Mouse (Mus musculus) limb, embryonic 13.5 days (tissue): ENCODE data around the gene Slc44a5. TPM values are rescaled to one million over a fixed set of nuclear protein-coding genes. Genes with fewer than 3 reads are reported as not detected.

Experiments used
- ATAC-seq: fragments of 200-750 bp; cut with Nextera tagmentation; 2 replicates; pipeline ENCODE4 v1.8.0; 2017; ENCODE audit warnings: low read depth, moderate number of reproducible peaks, moderate TSS enrichment; ENCODE audit not compliant: low FRiP score
- H3K27ac ChIP-seq: fragments of 300-500 bp; sonication (generic); 2 replicates; pipeline ENCODE4 v1.5.1; 2015; ENCODE audit warnings: inconsistent platforms, mild to moderate bottlenecking, moderate library complexity
- H3K27me3 ChIP-seq: fragments of 300-500 bp; sonication (generic); 2 replicates; pipeline ENCODE4 v1.6.1; 2015; ENCODE audit warnings: mild to moderate bottlenecking, inconsistent platforms
- H3K36me3 ChIP-seq: fragments of 300-500 bp; sonication (generic); 2 replicates; pipeline ENCODE4 v1.6.1; 2015; ENCODE audit warnings: inconsistent platforms, mild to moderate bottlenecking, moderate library complexity
- H3K4me1 ChIP-seq: fragments of 300-500 bp; sonication (generic); 2 replicates; pipeline ENCODE4 v1.6.1; 2015; ENCODE audit warnings: inconsistent platforms
- H3K4me2 ChIP-seq: fragments of 300-500 bp; sonication (generic); replicated peaks from 2 replicates; pipeline ENCODE4 v1.6.1; 2015; ENCODE audit warnings: inconsistent platforms, mild to moderate bottlenecking, moderate library complexity
- H3K4me3 ChIP-seq: fragments of 300-500 bp; sonication (generic); 2 replicates; pipeline ENCODE4 v1.5.1; 2015; ENCODE audit warnings: moderate library complexity, mild to moderate bottlenecking, inconsistent platforms
- H3K9ac ChIP-seq: fragments of 300-500 bp; sonication (generic); 2 replicates; pipeline ENCODE4 v1.6.1; 2015; ENCODE audit warnings: mild to moderate bottlenecking, inconsistent platforms
- H3K9me3 ChIP-seq: fragments of 300-500 bp; sonication (generic); 2 replicates; pipeline ENCODE4 v1.6.1; 2016; ENCODE audit warnings: inconsistent platforms
- WGBS: fragments of 180-500 bp; shearing (Covaris S2); methylation state at CpG from one replicate; pipeline ENCODE4 v1.1.7; 2015; 5-methylcytosine and 5-hydroxymethylcytosine counted together
- polyA plus RNA-seq: library from polyadenylated mRNA; unstranded; fragments of >200 nt; fragmentation: Nextera tagmentation; extraction: Ambion mirVana; gene quantifications from 2 replicates; pipeline ENCODE4 v1.2.1, GENCODE M21; 2015

Gene Slc44a5
- polyA plus RNA-seq, 1 experiment from 2014 or later: 1.0 TPM

GRCm38 (mm10) chr3:154115478-154115877, 142.2 kb downstream of the Slc44a5 start:
- no peak overlapping the region for H3K4me3 ChIP-seq
- ATAC-seq: no peak
- no peaks in the 10 kb centered on the region for H3K36me3 ChIP-seq
- H3K9me3 ChIP-seq: no peaks in the 10 kb centered on the region
- H3K9ac ChIP-seq: no peak overlapping the region
- no peak overlapping the region for H3K27ac ChIP-seq
- no peaks in the 10 kb centered on the region for H3K27me3 ChIP-seq
- H3K4me2 ChIP-seq: no peak overlapping the region
- WGBS: 85% methylated on average over 4 of the region's 4 CpGs
- peaks cover 17% of the 10 kb centered on the region; the same call in 1 of the 2 replicates for H3K4me1 ChIP-seq

DNA sequence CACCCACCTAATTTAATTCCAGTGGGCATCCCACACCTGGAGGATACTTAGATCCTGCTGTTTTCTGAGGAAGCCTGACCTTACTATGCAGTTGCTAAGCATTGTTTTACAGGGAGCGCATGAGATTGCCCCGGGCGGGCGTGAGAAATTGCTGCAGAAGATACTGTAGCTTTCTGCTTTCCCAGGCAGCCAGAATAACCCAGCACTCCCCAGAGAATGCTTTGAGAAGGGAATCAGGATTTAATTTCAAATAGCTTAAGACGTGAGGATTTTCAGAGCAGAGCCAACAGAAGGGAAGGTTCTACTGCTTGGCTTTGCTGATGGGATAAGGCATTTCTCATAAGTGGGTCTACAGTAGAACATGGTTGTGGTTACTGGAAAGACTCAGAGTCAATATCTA, 142.8 kb downstream of the Slc44a5 start:
- ATAC-seq: no peak
- Histone ChIP-seq H3K4me2 (no peak overlapping the region), H3K4me1 (peaks cover 16% of the 10 kb centered on the region; the same call in 1 of the 2 replicates), H3K27me3 (no peaks in the 10 kb centered on the region), H3K9ac (no peak overlapping the region), H3K36me3 (no peaks in the 10 kb centered on the region), H3K27ac (no peak overlapping the region), H3K9me3 (no peaks in the 10 kb centered on the region), H3K4me3 (no peak overlapping the region)
- 73% methylated on average over 5 of the region's 5 CpGs for whole genome bisulfite sequencing

DNA sequence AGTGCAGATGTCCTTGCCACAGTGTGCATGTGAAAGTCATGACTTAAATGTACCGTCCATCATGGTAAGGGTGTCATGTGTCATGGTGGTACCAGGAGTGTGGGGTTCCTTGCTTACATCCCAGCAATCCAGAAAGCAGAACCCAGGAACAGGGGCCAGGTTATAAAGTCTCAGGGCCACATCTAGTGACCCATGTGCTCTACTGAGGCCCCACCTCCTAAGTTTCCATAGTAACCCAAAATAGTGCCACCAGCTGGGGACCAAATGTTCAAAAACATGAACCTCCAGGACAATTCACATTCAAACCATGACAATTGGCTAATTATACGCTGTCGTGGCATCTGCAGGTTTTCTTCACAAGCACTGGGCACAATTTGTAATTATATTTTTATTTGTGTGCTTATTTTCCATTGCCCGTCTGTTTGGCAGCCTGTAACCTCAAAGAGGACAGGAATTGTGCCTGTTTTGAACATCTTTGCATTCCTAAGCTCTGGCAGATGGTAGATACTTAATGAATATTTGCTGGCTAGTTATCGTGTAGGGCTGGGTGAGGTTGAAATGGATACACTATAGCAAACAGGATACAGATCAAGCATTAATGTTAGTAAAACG, 145.9 kb downstream of the Slc44a5 start:
- H3K4me2 ChIP-seq: no peak overlapping the region
- WGBS: 56% methylated on average over 6 of the region's 6 CpGs
- no peak overlapping the region for H3K4me3 ChIP-seq
- H3K36me3 ChIP-seq: no peaks in the 10 kb centered on the region
- no peaks in the 10 kb centered on the region for H3K27me3 ChIP-seq
- H3K27ac ChIP-seq: no peak overlapping the region
- peaks cover 11% of the 10 kb centered on the region; the same call in 1 of the 2 replicates for H3K4me1 ChIP-seq
- no peaks in the 10 kb centered on the region for H3K9me3 ChIP-seq
- H3K9ac ChIP-seq: no peak overlapping the region
- 0 out of 2 replicates have a peak, but pooled peaks have one; percentile 12 for ATAC-seq

DNA sequence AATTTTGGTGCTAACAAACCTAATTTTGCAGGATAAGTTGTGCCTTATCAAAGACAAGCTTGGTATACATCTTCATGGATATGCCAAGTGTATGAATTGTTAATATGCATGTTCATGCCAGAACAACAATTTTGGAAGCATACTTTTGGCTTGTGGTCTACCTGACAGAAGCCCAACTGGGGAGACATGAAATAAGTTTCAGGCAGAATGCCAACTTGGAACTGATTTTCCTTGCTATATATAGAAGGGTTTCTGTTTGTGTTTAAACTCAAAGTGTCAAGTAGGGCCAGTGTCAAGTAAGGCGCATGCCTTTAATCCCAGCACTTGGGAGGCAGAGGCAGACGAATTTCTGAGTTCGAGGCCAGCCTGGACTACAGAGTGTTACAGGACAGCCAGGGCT, 149.3 kb downstream of the Slc44a5 start:
- Histone ChIP-seq H3K27me3 (no peaks in the 10 kb centered on the region), H3K9me3 (no peaks in the 10 kb centered on the region), H3K9ac (no peak overlapping the region), H3K36me3 (no peaks in the 10 kb centered on the region), H3K4me1 (peaks cover 9% of the 10 kb centered on the region; the same call in 1 of the 2 replicates), H3K27ac (no peak overlapping the region), H3K4me3 (no peak overlapping the region), H3K4me2 (no peak overlapping the region)
- WGBS: 88% methylated on average over 3 of the region's 3 CpGs
- ATAC-seq: no peak

- no peaks in the 10 kb centered on the region for H3K4me1 ChIP-seq
- no peak overlapping the region for H3K9ac ChIP-seq
- ATAC-seq: no peak
- WGBS: 86% methylated on average over 15 of the region's 15 CpGs
- H3K27ac ChIP-seq: no peak overlapping the region
- no peak overlapping the region for H3K4me2 ChIP-seq
- no peaks in the 10 kb centered on the region for H3K36me3 ChIP-seq
- no peaks in the 10 kb centered on the region for H3K9me3 ChIP-seq
- H3K4me3 ChIP-seq: no peak overlapping the region
- H3K27me3 ChIP-seq: no peaks in the 10 kb centered on the region
These were observed 151.8 kb downstream of the Slc44a5 start for GRCm38 (mm10) chr3:154124890-154125575.

- Histone ChIP-seq H3K9me3 (no peaks in the 10 kb centered on the region), H3K4me2 (no peak overlapping the region), H3K36me3 (no peaks in the 10 kb centered on the region), H3K9ac (no peak overlapping the region), H3K4me1 (no peaks in the 10 kb centered on the region), H3K4me3 (no peak overlapping the region), H3K27me3 (no peaks in the 10 kb centered on the region), H3K27ac (no peak overlapping the region)
- WGBS: 80% methylated on average over 7 of the region's 7 CpGs
- no peak for ATAC-seq
These were observed 152.6 kb downstream of the Slc44a5 start for GRCm38 (mm10) chr3:154125768-154126376.

DNA sequence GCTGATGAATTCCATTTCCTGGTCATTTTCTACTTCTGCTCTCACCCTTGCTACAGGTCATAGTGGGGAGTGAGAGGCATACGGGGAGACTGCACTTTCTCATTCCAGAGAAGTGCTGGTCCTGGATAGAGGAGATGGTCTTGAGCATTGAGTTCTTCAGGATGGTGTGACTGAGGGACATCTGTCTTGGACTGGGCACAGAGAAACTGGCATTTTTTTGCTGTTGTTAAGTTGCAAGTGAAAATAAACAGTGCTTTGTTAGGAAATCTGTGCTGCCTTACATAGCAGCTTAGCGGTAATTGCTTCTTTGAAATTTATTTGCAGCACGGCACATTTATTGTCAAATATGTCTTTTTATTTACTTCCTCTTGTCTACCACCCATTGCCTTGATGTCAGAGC, 154.0 kb downstream of the Slc44a5 start:
- Histone ChIP-seq H3K4me3 (no peak overlapping the region), H3K9ac (no peak overlapping the region), H3K9me3 (no peaks in the 10 kb centered on the region), H3K36me3 (no peaks in the 10 kb centered on the region), H3K27ac (no peak overlapping the region), H3K27me3 (no peaks in the 10 kb centered on the region), H3K4me1 (no peaks in the 10 kb centered on the region), H3K4me2 (no peak overlapping the region)
- no peak for ATAC-seq
- 77% methylated on average over 3 of the region's 3 CpGs for WGBS

DNA sequence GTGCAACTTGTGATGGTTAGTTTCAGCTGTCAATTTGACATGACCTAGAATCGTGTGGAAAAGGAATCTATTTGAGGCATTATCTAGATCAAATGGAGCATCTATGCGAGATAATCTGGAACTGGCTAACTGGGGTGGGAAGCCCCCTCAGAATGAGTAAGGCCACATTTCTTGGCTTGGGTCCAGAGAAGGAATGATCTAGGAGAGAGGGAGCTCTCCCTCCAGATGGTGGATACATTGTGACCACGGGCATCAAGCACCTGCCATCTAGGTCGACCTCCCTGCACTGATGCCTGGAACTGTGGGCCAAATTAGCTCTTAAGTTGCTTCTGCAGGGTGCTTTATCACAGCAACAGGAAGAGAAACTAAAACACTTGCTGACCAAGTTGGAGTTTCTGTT, 155.8 kb downstream of the Slc44a5 start:
- Histone ChIP-seq H3K36me3 (no peaks in the 10 kb centered on the region), H3K27ac (no peak overlapping the region), H3K9ac (no peak overlapping the region), H3K4me1 (no peaks in the 10 kb centered on the region), H3K4me2 (no peak overlapping the region), H3K4me3 (no peak overlapping the region), H3K9me3 (no peaks in the 10 kb centered on the region), H3K27me3 (no peaks in the 10 kb centered on the region)
- no peak for ATAC-seq
- 69% methylated on average over 4 of the region's 4 CpGs for WGBS

GRCm38 (mm10) chr3:154130431-154131114, 157.3 kb downstream of the Slc44a5 start:
- H3K27ac ChIP-seq: no peak overlapping the region
- no peaks in the 10 kb centered on the region for H3K4me1 ChIP-seq
- H3K9me3 ChIP-seq: no peaks in the 10 kb centered on the region
- no peak overlapping the region for H3K9ac ChIP-seq
- H3K4me3 ChIP-seq: no peak overlapping the region
- H3K4me2 ChIP-seq: no peak overlapping the region
- H3K36me3 ChIP-seq: no peaks in the 10 kb centered on the region
- no peaks in the 10 kb centered on the region for H3K27me3 ChIP-seq
- 88% methylated on average over 6 of the region's 6 CpGs for WGBS
- ATAC-seq: no peak

DNA sequence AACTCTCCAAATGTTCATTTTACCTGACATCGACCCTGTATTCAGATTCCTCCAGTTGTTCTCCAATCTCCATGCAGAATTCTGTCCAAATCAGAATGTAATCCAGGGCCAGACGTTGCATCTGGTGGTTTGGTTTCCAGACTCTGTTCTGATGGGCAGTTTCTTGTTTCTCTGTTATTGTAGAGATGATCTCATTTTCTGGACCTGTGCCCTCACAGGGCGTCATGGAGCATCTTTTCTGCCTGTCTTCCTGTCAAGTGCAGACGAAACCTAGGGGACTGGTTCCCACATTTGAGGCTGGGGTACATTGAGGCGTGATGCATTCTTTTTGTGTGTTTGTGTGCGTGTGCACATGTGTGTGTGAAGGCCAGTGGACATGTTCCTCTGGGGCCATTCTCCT, 160.8 kb downstream of the Slc44a5 start:
- Histone ChIP-seq H3K4me3 (no peak overlapping the region), H3K4me1 (no peaks in the 10 kb centered on the region), H3K9me3 (no peaks in the 10 kb centered on the region), H3K36me3 (no peaks in the 10 kb centered on the region), H3K27ac (no peak overlapping the region), H3K4me2 (no peak overlapping the region), H3K9ac (no peak overlapping the region), H3K27me3 (no peaks in the 10 kb centered on the region)
- WGBS: 76% methylated on average over 6 of the region's 6 CpGs
- ATAC-seq: no peak

DNA sequence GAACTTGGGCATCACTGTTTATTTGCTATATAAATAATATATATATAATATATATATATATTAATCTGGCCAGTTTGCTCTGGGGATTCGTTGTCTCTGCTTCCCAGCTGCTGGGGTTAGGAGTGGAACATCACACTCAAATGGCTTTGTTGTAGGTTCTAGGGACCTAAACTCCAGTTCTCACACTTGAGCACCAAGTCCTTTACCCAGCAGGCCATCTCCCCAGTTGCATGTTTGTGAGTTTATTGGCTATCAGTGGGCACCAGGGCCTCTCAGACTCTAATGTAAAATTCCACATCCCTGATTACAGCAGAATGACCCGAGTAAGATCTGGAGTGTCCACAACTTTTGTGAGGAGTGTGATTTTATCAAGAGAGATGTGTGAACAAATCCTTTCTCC, 161.5 kb downstream of the Slc44a5 start:
- ATAC-seq: no peak
- no peak overlapping the region for H3K27ac ChIP-seq
- no peak overlapping the region for H3K4me3 ChIP-seq
- no peak overlapping the region for H3K4me2 ChIP-seq
- no peaks in the 10 kb centered on the region for H3K27me3 ChIP-seq
- H3K9me3 ChIP-seq: no peaks in the 10 kb centered on the region
- WGBS: 81% methylated on average over 2 of the region's 2 CpGs
- no peaks in the 10 kb centered on the region for H3K4me1 ChIP-seq
- H3K9ac ChIP-seq: no peak overlapping the region
- no peaks in the 10 kb centered on the region for H3K36me3 ChIP-seq

- Histone ChIP-seq H3K9ac (no peak overlapping the region), H3K4me2 (no peak overlapping the region), H3K27ac (no peak overlapping the region), H3K27me3 (no peaks in the 10 kb centered on the region), H3K4me1 (no peaks in the 10 kb centered on the region), H3K9me3 (no peaks in the 10 kb centered on the region), H3K36me3 (no peaks in the 10 kb centered on the region), H3K4me3 (no peak overlapping the region)
- 80% methylated on average over 3 of the region's 3 CpGs for WGBS
- ATAC-seq: no peak
These were observed 163.3 kb downstream of the Slc44a5 start for GRCm38 (mm10) chr3:154136501-154136900.
